Mouse (Mus musculus): ENCODE results near the gene Dok3.
"Not testable (repeated sequence)": the region's sequence is repeated elsewhere in the genome, so short reads cannot be mapped to it uniquely, and the experiment has no call there.

Dok3 gene

GRCm38 (mm10) chr13:55529198-55529915 lies at the start of gene Dok3:
Gene Dok3 (minus strand): TSS chr13:55529296.
- in situ Hi-C loops (cut with MboI) = no loop called here

DNA sequence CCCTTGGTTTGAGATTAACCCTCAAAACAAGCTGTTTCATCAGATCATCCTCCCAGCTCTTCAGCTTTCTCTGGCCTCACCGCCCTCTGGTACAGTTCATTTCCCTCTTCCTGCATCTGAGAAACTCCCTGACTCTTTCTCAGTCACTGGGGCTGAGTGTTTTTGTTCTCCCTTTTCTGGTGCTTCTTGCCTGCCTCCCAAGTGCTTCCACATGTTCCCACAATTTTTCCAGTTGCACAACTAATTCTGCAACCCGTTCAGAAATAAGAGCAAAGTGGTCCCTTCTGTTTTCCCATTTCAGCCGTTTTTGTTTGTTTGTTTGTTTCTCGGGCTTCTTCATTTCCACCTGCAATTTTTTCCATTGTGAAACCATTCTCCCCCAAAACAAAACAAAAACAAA lies 49.0 kb upstream of the Dok3 start:
- in situ Hi-C loops (cut with MboI) = no loop called here

GRCm38 (mm10) chr13:55576872-55577271 lies 47.8 kb upstream of the Dok3 start:
- in situ Hi-C loops (cut with MboI) = not testable (repeated sequence)

- in situ Hi-C loops (cut with MboI) = no loop called here
These were observed 46.8 kb upstream of the Dok3 start for GRCm38 (mm10) chr13:55575932-55576331.

DNA sequence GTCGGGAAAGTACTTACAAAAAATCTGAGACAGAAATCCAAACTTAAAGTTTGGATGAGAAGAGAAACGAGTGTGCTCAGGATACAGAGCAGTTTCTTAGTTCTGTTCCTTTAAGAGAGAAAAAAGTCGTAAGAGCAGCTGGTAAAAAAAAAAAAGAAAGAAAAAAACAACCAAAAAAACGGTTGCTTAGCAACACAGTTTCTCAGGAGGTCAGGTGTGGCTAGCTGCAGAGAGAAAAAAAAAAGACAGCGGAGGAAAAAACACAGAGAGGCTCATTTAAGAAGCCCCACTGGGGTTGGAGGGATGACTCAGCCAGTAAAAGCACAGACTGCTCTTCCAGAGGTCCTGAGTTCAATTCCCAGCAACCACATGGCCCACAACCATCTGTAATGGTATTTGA lies 45.2 kb upstream of the Dok3 start:
- in situ Hi-C loops (cut with MboI) = no loop called here

DNA sequence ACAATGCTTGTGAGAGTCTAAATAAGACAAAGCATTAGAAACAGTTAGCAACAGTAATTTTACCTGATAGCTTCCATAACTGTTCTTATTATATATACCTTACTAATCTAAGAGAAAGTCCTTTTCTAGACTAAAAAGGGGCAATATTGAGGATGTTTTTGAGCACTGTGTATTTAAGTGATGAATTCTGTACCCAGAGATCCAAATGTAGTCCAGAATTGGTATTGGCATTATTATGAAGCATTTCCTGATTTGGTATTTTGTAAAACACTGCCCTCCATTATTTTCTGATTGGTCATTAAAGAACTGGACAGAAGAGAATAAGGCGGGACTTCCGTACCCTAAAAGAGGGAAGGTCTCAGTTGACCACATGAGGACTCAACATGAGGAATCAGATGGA lies 44.3 kb upstream of the Dok3 start, which contains the start of gene Tmed9:
Gene Tmed9 (plus strand): TSS at position 301 of the 400 bp plus-strand sequence.
- in situ Hi-C loops (cut with MboI) = no loop called here

DNA sequence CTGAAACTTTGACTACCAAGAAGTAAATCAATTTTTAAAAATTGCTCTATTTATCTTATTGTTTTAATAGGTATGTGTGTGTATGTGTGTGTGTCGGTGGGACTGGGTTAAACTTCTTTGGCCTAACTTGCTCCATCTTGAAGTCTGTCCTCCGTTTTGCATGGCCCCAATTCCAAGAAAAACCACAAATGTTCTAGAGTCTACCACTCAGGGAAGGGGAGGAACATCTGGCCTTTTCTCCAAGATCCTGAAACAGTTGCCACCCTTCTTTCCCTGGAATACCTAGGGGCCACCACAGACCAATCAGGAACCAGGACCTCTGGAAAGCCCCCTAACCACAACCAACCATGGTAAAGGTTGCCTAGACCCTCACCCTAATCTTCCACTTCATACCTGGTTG lies 42.9 kb upstream of the Dok3 start:
- in situ Hi-C loops (cut with MboI) = no loop called here

DNA sequence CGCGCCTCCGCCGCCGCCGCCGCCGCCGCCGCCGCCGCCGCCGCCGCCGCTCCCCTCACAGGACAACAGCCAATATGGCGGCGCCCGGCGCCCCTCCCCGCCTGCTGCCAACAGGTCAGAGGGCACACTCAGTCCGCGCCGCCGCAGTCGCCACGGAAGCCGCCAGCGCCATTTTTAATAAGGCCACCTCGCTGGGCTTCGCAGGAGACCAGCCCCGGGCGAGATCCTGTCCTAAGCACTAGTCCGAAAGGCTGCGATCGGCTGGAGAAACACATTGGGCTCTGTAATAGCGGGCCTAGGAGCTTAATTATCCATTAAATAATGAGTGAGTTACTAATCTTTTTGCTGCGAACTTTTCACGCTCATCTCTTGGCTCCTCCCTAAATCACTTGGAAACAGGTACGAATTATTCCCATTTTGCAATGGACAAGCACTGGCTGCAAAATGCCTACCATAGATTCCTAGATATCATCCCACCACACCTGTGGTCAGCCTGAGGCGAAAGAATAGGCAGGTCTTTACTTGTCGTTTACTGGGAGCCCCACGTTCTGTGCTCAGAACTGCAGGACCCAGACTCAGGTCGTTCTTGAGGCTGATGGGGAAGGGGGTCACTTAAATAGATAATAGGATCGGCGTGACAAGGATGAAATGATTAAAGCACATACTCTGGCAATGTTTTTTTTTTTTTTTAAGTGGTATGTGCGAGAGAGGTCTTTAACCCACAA lies 42.1 kb upstream of the Dok3 start, which contains the start of gene Fam193b:
Gene Fam193b (minus strand): TSS at position 94 of the 725 bp plus-strand sequence.
- in situ Hi-C loops (cut with MboI) = no loop called here

DNA sequence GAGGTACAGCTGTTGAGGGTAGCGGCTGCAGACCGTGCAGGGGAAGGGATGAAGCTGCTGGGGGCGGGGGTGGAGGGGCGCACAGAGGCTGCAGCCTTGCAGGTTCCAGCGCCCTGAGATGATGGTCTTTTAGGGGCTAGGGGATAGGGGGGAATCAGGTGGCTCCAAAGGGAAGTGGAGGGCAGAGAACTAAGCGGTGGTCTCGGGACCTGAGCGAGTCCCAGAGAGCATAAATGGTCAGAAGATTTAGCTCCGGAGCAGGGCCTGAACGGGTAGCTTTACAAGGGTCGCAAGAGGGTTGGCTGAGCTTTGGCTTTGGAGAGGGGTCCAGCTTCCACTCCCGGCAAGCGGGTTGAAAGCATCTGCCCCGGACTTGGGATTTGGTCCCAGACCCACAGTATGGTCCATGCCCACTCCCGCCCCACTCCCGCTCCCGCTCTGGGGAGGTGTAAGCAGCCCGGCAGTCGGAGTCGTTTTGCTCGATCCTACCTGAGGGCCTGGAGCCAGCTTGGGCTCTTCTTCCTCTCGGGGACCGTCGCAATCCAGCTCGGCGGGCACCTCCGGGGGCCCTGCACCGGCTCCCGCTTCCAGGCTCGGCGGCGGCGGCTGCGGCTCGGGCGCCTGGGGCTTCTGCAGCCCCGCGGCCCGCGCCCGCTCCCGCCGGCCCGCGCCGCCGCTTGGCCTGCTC lies 41.3 kb upstream of the Dok3 start:
- in situ Hi-C loops (cut with MboI) = no loop called here

GRCm38 (mm10) chr13:55569726-55570285 lies 40.7 kb upstream of the Dok3 start:
- in situ Hi-C loops (cut with MboI) = no loop called here

DNA sequence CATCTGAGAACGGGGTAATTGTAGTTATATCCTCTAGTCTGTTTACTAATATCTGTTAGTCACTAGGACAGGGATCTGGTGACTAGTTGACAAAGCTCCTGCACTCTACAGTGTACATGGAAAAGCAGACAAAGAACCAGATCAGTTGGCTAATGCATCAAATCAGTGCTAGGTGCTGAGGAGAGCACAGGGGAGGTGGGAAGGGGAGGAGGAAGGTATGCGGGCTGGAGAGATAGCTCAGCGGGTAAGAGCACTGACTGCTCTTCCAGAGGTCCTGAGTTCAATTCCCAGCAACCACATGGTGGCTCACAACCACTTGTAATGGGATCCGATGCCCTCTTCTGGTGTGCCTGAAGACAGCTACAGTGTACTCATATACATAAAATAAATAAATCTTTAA lies 39.4 kb upstream of the Dok3 start:
- in situ Hi-C loops (cut with MboI) = not testable (repeated sequence)

DNA sequence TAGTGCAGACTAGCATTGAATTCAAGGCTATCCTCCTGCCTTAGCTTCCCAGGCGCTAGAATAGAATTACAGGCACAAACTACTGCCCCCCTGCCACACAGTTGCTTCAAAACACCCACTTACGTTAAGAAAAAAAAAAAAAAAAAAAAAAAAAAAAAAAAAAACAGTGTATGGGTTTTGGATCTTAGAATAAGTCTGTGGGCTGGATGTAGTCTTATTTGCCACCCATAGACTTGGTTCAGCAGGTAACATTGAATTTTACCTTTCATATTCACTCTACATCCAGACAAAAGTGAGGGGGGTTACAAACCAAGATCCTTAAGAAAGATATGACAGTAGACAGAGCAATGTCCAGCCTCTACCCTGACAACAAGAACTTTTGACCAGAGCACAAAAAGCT lies 38.9 kb upstream of the Dok3 start:
- in situ Hi-C loops (cut with MboI) = no loop called here

- in situ Hi-C loops (cut with MboI) = no loop called here
These were observed 37.9 kb upstream of the Dok3 start for GRCm38 (mm10) chr13:55567001-55567400.

DNA sequence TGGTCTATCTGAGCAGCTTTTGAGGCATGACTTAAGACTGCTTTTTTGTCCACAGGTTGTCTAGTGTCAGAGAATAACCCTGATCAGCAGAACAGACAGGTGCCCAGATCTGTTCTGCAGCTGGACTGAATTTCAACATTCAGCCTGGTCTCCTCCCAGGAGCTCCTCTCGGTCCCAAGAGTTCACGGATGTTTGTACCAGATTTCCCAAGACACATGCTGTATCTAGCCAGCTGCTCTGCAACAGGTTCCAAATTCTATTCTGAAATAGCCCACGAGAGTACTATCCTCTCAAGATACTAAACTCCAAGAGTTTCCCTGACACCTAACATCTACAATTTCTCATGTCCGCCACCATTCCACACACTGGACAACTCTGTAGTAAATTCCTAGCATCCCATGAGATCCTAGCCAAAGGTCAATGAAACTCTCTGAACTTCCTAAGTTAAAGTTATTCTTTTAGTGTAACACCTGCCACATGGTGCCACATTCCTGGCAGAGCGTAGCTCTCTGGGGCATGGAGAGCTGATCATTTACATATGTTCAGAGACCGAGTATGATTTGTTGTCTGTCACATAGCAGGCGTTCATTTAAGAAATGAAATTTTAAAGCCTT lies 34.3 kb upstream of the Dok3 start:
- in situ Hi-C loops (cut with MboI) = no loop called here

GRCm38 (mm10) chr13:55557499-55557898 lies 28.4 kb upstream of the Dok3 start:
- in situ Hi-C loops (cut with MboI) = no loop called here

DNA sequence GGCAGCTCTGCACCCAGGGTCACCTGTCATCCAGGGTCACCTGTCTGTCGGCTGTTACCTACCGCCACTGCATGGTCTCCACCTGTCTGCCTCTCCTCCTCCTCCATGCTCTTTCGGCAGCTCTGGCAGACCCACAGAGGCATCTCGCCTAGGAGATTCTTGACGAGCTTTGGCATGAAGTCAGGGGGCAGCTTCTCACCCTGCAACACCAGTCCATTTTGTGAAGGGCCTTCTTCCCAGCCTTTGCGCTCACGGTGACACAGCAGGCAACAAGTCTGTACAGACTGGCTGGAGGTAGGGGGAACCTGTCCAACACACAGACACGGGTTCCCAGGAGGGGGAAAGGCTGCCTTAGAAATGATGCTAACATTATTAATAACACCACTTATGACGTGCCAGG lies 26.8 kb upstream of the Dok3 start:
- in situ Hi-C loops (cut with MboI) = no loop called here

DNA sequence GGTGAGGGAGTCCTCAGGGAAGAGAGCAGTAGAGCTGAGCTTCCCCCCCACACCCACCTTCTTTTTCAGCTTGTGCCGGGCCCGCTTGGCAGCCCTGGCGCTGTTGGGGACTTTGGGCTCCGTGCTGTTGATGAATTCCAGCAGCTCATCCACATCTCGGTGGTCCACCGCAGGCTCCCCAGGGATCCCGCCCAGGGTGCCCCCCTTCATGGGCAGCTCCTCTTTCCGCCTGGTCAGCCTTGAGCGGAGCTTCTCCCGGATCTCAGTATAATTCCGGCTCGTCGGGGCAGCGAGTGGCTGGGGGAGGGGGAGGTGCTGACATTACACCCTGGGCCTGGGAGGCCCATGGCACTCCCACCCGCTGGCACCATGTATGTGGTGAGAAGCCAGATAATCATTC lies 20.0 kb upstream of the Dok3 start:
- in situ Hi-C loops (cut with MboI) = no loop called here

DNA sequence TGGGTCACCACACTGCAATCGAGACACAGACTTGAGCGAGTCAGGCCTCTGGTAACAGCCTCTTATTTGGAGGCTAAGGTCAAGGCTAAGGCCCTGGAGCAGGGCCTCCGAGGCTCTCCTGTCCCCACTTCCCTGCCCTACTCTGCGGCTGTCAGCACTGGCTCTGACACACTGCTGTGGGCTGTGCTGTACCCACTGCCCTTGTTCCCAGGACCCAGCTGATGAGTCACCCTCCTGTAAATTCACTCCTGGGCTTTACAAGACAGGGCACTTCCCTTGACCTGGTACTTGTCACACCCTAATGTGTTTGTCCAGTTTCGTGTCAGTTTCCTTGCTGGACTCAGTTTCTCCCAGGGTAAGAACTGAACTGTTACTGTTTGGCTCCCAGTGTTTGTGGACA lies 19.3 kb upstream of the Dok3 start:
- in situ Hi-C loops (cut with MboI) = no loop called here

DNA sequence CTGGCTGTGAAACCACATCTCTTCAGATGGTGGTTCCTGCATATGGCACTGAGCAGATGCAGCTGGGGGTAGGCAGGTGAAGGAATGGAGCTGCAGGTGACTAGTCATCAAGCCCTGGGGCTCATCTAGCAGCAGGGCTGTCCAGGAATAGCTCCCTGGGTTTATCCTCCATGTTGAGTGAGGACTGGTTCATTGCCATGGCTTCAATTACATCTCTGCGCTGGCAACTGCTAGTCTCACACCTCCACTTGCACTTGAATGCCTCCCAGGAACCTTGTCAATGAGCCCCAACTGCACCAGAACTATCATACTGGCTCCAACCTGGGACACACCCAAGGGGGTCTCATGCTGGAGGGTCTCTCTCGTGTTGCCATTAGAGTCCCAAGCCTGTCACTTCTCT lies 18.8 kb upstream of the Dok3 start:
- in situ Hi-C loops (cut with MboI) = no loop called here

- in situ Hi-C loops (cut with MboI) = no loop called here
These were observed 15.7 kb upstream of the Dok3 start for GRCm38 (mm10) chr13:55544792-55545191.

DNA sequence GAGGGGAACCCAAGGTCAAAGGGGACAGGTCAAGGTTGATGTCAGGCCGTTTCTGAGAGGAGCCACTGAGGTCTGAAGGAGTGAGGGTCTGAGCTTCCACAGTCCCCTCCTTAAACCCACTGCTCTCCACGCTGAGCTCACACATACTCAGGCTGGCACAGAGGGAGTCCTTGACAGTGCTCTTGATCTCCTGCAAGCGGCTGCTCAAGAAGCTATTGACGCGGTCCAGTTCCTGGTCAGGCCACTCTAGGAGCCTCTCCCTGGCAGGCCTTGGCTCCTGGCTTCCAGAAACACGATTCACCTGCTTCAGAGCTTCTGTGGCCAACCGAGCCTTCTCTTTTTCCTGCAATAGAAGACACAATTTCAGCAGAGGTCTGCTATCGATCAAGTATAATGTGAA lies 14.4 kb upstream of the Dok3 start:
- in situ Hi-C loops (cut with MboI) = no loop called here

- in situ Hi-C loops (cut with MboI) = no loop called here
These were observed 13.8 kb upstream of the Dok3 start for GRCm38 (mm10) chr13:55542891-55543290.

Measured in mature B cell (primary cell).